Mouse (Mus musculus) cortical plate, adult 2 months (tissue): Measurements from ENCODE around the gene Pla2g2d. TPM values are rescaled to one million over a fixed set of nuclear protein-coding genes. Genes with fewer than 3 reads are reported as not detected.

Experiments
- H3K27ac ChIP-seq: fragments of 200-500 bp; 2 replicates; pipeline ENCODE4 v1.5.1; 2012; ENCODE audit warnings: low read length, control low read depth, inconsistent platforms; ENCODE audit not compliant: insufficient read depth
- H3K4me1 ChIP-seq: fragments of 200-500 bp; 2 replicates; pipeline ENCODE4 v1.6.1; 2011; ENCODE audit warnings: low read length; ENCODE audit not compliant: control insufficient read depth, insufficient read depth
- H3K4me3 ChIP-seq: fragments of 200-500 bp; 2 replicates; pipeline ENCODE4 v1.5.1; 2011; ENCODE audit warnings: mild to moderate bottlenecking, low read length, control low read depth; ENCODE audit not compliant: insufficient read depth
- CTCF ChIP-seq: fragments of 200-500 bp; IDR thresholded peaks from 2 replicates; pipeline ENCODE4 v1.5.1; 2011; ENCODE audit warnings: mild to moderate bottlenecking, control low read depth, low read length; ENCODE audit not compliant: insufficient read depth; ENCODE audit errors: extremely low read depth
- POLR2A ChIP-seq: fragments of 200-500 bp; IDR thresholded peaks from 2 replicates; pipeline ENCODE4 v1.6.1; 2011; ENCODE audit warnings: mild to moderate bottlenecking, low read length, control low read depth; ENCODE audit not compliant: insufficient read depth; ENCODE audit errors: extremely low read depth
- polyA plus RNA-seq: library from polyadenylated mRNA; depleted of rRNA; stranded (reverse); fragments of >200 nt; gene quantifications from 2 replicates; pipeline ENCODE4 v1.2.3, GENCODE M21; 2012

The Pla2g2d gene
- polyA plus RNA-seq, 1 experiment, result 0.19 TPM

- Histone ChIP-seq H3K27ac (no peak overlapping the region), H3K4me3 (no peak overlapping the region), H3K4me1 (peaks cover 3% of the 10 kb centered on the region)
- TF ChIP-seq POLR2A (no peak), CTCF (peak; percentile 76)
Measured at GRCm38 (mm10) chr4:138748369-138749072, 27.0 kb upstream of the Pla2g2d start.

GRCm38 (mm10) chr4:138752603-138753002, 22.9 kb upstream of the Pla2g2d start:
- Histone ChIP-seq H3K27ac (no peak overlapping the region), H3K4me1 (peaks cover 8% of the 10 kb centered on the region), H3K4me3 (no peak overlapping the region)
- TF ChIP-seq POLR2A (no peak), CTCF (no peak)

DNA sequence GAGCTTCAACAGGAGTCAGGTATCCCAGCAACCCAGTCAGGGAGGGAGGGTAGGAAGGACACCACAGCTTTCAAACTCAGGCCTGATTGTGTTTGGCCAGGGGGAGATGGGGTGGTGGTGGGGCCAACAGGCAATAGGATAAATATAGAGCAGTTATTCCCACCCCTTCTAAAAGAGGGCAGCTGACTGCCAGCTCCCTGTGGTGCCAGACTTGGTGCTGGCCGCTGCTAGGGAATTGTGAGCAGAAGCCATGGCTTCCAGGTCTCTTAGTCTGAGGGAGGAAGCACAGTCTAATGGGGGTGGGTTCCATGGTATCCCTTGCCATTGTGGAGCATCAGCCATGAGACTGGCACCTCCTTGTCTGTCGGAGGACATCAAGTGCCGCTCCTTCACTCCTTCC, 21.9 kb upstream of the Pla2g2d start:
- no peak overlapping the region for H3K4me3 ChIP-seq
- no peak overlapping the region for H3K27ac ChIP-seq
- TF ChIP-seq CTCF (no peak), POLR2A (no peak)
- H3K4me1 ChIP-seq, result peaks cover 5% of the 10 kb centered on the region

DNA sequence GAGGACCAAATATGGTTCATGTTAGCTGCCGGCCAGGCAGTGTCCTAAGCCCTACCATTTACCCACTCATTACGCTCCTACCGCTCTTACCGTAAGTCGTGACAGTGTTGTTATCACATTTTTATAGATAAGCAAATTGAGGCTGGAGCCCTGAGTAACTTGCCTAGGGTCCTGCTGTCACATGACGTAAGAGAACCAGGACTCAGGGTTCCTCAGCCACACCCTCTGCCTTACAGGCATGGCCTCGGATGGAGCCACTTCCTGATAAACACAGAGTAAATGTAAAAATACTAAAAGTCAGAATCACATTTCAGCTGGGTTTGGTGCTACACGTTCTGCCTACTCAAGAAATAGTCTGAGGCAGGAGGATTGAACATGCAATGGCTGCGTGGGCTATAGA, 21.1 kb upstream of the Pla2g2d start:
- no peak for TF ChIP-seq POLR2A
- TF ChIP-seq CTCF, result no peak
- Histone ChIP-seq H3K4me1 (peaks cover 5% of the 10 kb centered on the region), H3K27ac (no peak overlapping the region), H3K4me3 (no peak overlapping the region)

DNA sequence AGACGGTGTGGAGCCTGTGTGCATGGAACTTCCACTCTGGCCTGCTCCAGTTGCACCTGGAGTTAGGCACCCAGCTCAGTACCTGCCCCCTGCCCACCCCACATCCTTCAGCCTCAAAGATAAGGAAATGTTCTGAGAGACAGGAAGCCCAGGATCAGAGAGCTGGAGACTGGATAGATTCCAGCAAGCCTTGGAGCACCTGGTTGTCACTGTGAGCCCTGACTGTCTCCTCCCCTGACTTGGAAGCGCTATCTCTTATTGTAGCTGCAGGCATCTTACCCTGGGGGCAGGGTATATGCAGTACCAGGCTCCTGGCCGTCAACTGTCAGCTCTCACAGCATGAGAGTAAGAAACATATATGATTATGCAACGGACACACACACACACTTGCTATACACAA, 20.1 kb upstream of the Pla2g2d start:
- Histone ChIP-seq H3K4me3 (no peak overlapping the region), H3K4me1 (peaks cover 5% of the 10 kb centered on the region), H3K27ac (no peak overlapping the region)
- no peak for TF ChIP-seq CTCF

DNA sequence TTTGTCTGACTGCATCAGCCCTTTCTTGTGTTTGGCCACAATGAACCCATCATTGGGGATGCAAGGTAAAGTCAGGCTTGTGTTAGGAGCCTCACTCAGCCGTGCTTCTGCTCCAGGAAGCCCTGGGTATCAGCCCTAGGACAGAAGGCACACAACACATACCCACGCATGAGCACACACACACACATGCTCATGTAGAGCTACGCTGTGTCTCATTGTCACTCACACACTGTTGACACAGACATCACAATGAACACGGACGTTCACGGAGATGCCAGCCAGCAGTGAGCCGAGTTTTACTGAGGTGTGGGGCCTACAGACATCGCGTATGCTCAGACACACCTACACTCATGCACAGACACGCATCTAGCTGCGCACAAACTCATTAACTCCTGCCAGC, 19.6 kb upstream of the Pla2g2d start:
- no peak overlapping the region for H3K27ac ChIP-seq
- no peak overlapping the region for H3K4me3 ChIP-seq
- TF ChIP-seq POLR2A, result no peak
- TF ChIP-seq CTCF, result no peak
- H3K4me1 ChIP-seq, result peaks cover 5% of the 10 kb centered on the region

DNA sequence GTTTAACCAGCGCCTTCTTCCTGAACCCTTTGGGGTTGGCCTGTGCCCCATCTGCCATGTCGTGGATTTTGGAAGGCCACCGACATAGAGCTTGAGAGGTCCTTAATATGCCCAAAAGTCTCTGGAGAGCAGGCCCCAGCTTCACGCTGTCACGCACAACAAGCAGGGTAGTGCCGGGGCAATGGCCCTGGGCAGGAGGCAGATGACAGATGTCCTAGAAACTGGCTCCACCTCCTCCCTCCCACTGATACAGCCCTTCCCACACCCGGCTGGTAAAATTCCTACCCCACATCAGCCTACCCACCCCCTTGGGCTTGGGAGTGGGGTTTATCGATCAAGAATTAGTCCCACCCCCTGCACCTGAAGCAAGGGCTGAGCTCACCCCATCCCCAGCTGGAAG, 18.1 kb upstream of the Pla2g2d start, which contains the start of gene Pla2g2f:
Gene Pla2g2f, minus strand, starts transcription at position 211 of the 400 bp plus-strand sequence.
- TF ChIP-seq CTCF, result no peak
- no peak for TF ChIP-seq POLR2A
- H3K27ac ChIP-seq, result no peak within 1 kb of the TSS
- no peak within 1 kb of the TSS for H3K4me3 ChIP-seq
- peaks cover 5% of the 10 kb centered on the region for H3K4me1 ChIP-seq

- H3K27ac ChIP-seq, result no peak overlapping the region
- H3K4me3 ChIP-seq, result no peak overlapping the region
- H3K4me1 ChIP-seq, result no peaks in the 10 kb centered on the region
- TF ChIP-seq POLR2A, result no peak
- no peak for TF ChIP-seq CTCF
Measured at GRCm38 (mm10) chr4:138762266-138762665, 13.3 kb upstream of the Pla2g2d start.

GRCm38 (mm10) chr4:138771970-138772369, 3.6 kb upstream of the Pla2g2d start:
- H3K4me1 ChIP-seq, result no peaks in the 10 kb centered on the region
- no peak overlapping the region for H3K27ac ChIP-seq
- TF ChIP-seq CTCF, result no peak
- TF ChIP-seq POLR2A, result no peak
- no peak overlapping the region for H3K4me3 ChIP-seq

GRCm38 (mm10) chr4:138772386-138772785, 3.1 kb upstream of the Pla2g2d start:
- Histone ChIP-seq H3K4me1 (no peaks in the 10 kb centered on the region), H3K27ac (no peak overlapping the region), H3K4me3 (no peak overlapping the region)
- TF ChIP-seq POLR2A (no peak), CTCF (no peak)
